Mouse (Mus musculus): ENCODE results near the gene Gm815. TPM values are rescaled to one million over a fixed set of nuclear protein-coding genes. Genes with fewer than 3 reads are reported as not detected.
A peak's percentile ranks its signal among the peaks of the same experiment; 100 is the strongest.

The Gm815 gene
- polyA plus RNA-seq (2016; fragmentation: Nextera tagmentation; extraction: Ambion mirVana) = not detected in 2 replicates

DNA sequence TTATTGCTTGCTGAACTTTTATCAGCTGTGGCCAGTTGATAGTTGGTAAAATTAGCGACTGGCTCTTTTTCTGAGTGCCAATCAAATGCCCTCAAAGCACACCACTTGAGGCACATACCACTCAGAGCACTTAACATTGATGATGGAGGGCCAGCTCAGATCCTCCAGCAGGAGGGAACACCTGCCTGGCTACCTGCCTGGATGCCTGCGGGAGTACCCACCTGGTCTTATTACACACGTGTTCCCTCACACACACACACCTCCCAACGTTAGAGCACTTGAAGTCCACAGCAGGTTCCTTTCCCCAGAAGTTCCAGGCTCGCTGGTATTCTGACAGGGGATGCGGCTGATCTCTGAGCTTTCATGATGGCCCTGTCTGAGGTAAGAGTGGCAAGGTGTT is at the start of gene Gm815:
Gene Gm815, plus strand, starts transcription at position 266 of the 400 bp plus-strand sequence.
- H3K27me3 ChIP-seq = no peaks in the 10 kb centered on the region; the same call in 1 of the 2 replicates
- no peaks in the 10 kb centered on the region for H3K9me3 ChIP-seq (replicated peaks)
- H3K9ac ChIP-seq = no peak within 1 kb of the TSS
- no peaks in the 10 kb centered on the region for H3K36me3 ChIP-seq
- no peak within 1 kb of the TSS for H3K4me3 ChIP-seq
- no peak within 1 kb of the TSS for H3K27ac ChIP-seq
- no peak within 1 kb of the TSS for H3K4me2 ChIP-seq (replicated peaks)
- H3K4me1 ChIP-seq = 0 out of 2 replicates have a peak, but pooled peaks cover 4% of the 10 kb centered on the region
- no peak for ATAC-seq (ENCODE audit: low FRiP score)
- 81% methylated on average over 6 of the region's 6 CpGs for WGBS

DNA sequence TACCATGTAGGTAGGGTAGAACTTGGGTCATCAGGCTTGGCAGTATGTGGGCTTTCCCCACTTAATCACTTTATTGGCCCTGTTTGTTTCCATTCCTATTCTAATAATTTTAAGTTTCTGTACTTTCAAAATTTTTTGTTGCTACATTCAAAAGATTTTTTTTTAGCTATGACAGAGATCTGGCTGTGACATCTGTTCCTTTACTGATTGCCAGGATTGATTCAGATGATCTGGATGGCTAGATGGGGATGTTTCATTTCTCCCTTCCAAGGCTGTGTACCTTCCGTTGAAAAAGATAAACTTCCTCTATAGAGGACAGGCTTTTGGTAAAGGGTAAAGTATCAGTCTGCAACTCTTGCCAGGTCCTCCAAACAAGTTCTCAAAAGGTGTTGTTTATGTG is 48.1 kb upstream of the Gm815 start:
- Histone ChIP-seq H3K27ac (no peak overlapping the region), H3K36me3 (no peaks in the 10 kb centered on the region), H3K27me3 (no peaks in the 10 kb centered on the region), H3K4me3 (no peak overlapping the region), H3K4me2 (replicated peaks) (no peak overlapping the region), H3K9ac (no peak overlapping the region), H3K9me3 (replicated peaks) (no peaks in the 10 kb centered on the region), H3K4me1 (no peaks in the 10 kb centered on the region)
- 79% methylated on average over 1 of the region's 1 CpGs for WGBS
- no peak for ATAC-seq (ENCODE audit: low FRiP score)

DNA sequence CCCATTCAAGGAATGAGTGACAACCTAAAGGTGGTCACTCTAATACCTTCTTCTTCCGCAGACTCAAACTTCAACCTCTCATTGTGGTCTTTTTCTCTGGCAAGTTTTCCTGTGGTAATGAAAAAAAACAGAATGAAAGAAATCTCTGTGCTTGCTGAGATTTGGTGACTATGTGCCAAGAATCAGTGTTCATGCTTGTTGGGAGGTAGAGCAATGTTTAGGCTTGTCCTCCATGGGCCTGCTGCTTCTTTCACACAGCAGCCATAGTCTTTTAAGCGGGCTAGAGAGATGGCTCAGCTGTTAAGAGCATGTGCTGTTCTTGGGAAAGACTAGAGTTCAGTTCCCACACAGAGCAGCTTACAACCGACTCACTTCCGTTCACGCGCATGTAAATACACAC is 41.8 kb upstream of the Gm815 start:
- H3K9me3 ChIP-seq (replicated peaks) = no peaks in the 10 kb centered on the region
- H3K27ac ChIP-seq = peak overlapping the region; percentile 96
- ATAC-seq (ENCODE audit: low FRiP score) = no peak
- WGBS = 86% methylated on average over 6 of the region's 6 CpGs
- H3K9ac ChIP-seq = no peak overlapping the region
- H3K4me3 ChIP-seq = no peak overlapping the region
- no peaks in the 10 kb centered on the region for H3K36me3 ChIP-seq
- peaks cover 24% of the 10 kb centered on the region for H3K4me1 ChIP-seq
- no peak overlapping the region for H3K4me2 ChIP-seq (replicated peaks)
- no peaks in the 10 kb centered on the region for H3K27me3 ChIP-seq

DNA sequence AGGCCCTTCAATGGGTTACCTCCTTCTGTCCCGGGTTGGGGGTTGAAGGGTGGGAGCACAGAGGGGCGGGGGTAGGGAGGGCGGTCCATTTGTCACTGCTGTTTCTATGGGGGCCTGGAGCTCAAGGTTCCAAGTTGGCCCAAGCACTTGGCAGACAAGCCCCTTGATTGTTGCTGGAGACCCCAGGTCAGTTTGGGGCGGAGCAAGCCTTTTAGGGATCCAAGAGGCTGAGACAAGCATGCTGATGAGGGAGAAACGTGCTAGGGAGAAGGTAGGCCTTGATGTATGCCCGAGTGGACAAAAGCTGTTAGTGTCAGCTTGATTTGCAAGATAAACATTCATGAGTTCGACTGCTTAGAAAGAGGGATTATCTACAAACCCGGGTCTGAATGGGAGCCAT is 40.9 kb upstream of the Gm815 start:
- Histone ChIP-seq H3K9ac (no peak overlapping the region), H3K27ac (peak overlapping the region; percentile 96), H3K36me3 (no peaks in the 10 kb centered on the region), H3K4me2 (replicated peaks) (peak overlapping the region; percentile 59), H3K4me1 (peaks cover 24% of the 10 kb centered on the region), H3K27me3 (no peaks in the 10 kb centered on the region), H3K9me3 (replicated peaks) (no peaks in the 10 kb centered on the region), H3K4me3 (no peak overlapping the region)
- peak; percentile 86 for ATAC-seq (ENCODE audit: low FRiP score)
- WGBS = 7% methylated on average over 8 of the region's 8 CpGs

DNA sequence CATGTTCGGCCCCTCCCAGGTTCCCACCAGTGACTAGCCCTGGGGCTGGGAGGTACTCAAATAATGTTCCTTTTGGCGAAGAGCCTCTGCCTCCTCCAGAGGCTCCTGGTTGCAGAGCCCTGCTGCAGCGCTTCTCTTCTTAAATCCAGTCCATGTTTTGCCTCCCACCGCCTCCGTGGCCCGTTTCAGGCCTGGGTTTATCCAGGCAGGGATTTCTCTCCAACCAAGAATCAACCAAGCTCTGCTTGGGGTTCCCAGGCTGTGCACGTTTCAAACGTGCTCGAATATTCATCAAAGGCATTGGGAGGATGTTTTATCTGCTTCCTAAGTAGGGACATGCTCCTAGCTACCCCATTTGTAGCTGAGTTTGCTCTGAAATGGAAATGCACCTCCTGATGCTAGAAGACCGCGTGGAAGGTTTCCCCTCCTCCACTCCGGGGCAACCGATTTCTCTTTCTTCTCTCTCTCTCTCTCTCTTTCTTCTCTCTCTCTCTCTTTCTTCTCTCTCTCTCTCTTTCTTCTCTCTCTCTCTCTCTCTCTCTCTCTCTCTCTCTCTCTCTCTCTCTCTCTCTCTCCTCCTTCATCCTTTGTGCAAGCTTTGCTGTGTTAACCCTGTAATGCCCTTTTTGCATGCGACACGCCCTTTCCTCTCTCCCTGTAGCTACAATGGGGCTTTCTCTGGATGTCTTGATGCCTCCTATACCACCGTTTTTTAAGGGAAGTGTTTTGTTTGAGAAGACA is 40.2 kb upstream of the Gm815 start:
- Histone ChIP-seq H3K9ac (peak overlapping the region; percentile 67), H3K9me3 (replicated peaks) (no peaks in the 10 kb centered on the region), H3K4me1 (peaks cover 24% of the 10 kb centered on the region), H3K4me3 (peak overlapping the region; percentile 41), H3K4me2 (replicated peaks) (peak overlapping the region; percentile 59), H3K36me3 (no peaks in the 10 kb centered on the region), H3K27me3 (no peaks in the 10 kb centered on the region), H3K27ac (peak overlapping the region; percentile 96)
- ATAC-seq (ENCODE audit: low FRiP score) = peak; percentile 95
- under 1% methylated on average over 16 of the region's 16 CpGs for WGBS

DNA sequence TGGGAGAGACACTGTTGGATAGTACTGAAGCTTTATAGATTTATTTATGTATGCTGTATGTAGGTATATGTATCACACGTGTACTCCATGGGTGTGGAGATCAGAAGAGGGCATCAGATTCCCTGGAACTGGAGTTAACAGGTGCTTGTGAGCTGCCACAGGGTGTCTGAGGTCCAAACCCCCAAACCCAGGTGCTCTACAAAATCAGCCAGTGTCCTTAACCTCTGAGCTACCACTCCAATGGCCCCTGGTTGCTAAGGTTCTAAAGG is 39.7 kb upstream of the Gm815 start:
- H3K36me3 ChIP-seq = no peaks in the 10 kb centered on the region
- H3K27ac ChIP-seq = peak overlapping the region; percentile 96
- H3K27me3 ChIP-seq = no peaks in the 10 kb centered on the region
- peak overlapping the region; percentile 41 for H3K4me3 ChIP-seq
- peak overlapping the region; percentile 67 for H3K9ac ChIP-seq
- no peaks in the 10 kb centered on the region for H3K9me3 ChIP-seq (replicated peaks)
- ATAC-seq (ENCODE audit: low FRiP score) = peak; percentile 5; the same call in 1 of the 2 replicates
- peak overlapping the region; percentile 59 for H3K4me2 ChIP-seq (replicated peaks)
- peaks cover 24% of the 10 kb centered on the region for H3K4me1 ChIP-seq
- WGBS = 3% methylated on average over 1 of the region's 1 CpGs

DNA sequence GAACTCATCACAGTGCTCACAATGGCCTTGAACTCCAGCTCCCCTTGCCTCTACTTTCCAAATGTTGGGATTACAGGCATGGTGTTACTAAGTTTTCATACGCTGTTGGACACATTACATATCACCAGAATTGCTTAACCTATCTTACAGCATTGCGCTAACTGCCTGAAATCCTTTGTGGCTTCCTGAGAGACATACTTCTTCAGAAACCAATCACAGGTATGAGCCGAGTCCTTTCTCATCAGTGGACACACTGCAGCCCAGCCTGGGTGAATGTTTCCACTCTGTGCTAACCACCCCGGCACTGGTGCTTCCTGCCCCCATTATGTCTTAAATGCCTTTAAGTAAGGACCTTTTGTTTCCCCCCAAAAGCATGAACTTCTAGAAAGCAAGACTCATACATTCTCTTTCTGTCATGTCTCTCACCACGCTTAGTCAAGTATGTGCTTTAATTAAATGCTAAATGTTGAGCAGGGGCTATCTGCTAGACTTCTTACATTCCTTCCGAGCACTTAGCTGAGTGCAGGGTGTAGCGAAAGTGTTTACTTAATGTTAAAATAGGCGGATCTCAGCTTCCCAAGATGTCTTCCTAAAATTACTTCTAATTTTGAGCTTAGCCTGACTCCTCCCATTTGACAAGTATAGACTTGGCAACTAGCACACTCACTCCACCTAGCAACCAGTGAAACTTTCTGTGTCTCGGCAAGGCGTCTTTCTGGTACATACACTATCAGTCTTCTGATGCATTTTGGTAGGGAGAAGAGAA is 34.5 kb upstream of the Gm815 start:
- Histone ChIP-seq H3K4me1 (peaks cover 9% of the 10 kb centered on the region), H3K27ac (no peak overlapping the region), H3K27me3 (no peaks in the 10 kb centered on the region), H3K4me3 (no peak overlapping the region), H3K4me2 (replicated peaks) (no peak overlapping the region), H3K36me3 (no peaks in the 10 kb centered on the region), H3K9ac (no peak overlapping the region), H3K9me3 (replicated peaks) (no peaks in the 10 kb centered on the region)
- ATAC-seq (ENCODE audit: low FRiP score) = no peak
- 78% methylated on average over 10 of the region's 10 CpGs for WGBS

DNA sequence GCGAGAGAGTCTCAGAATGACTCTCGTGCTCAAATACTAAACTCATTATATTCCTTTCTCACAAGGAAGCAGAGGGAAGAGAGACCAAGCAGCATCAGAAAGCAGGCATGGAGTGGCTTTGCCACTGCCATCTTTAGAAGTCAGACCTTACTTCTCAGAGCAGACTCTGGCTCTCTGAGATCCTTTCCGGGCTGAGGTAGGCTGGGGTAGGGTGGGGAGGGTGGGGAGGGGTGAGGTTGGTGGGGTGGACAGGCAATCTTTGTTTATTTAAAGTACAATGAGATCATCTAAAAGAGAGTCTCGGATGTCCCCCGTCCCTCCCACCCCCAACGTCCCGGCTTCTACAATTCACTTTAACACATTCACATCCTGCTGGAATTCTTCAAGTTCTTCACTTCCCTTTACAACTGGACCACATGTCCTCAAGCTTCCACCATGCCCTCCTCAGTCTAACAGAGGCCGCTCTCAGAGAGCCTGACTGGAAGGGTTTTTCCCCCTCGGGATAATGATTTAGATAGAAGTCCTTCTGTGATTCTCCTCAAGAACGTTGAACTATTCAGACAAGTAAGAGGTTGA is 33.3 kb upstream of the Gm815 start:
- H3K27ac ChIP-seq = no peak overlapping the region
- H3K9me3 ChIP-seq (replicated peaks) = no peaks in the 10 kb centered on the region
- WGBS = 53% methylated on average over 10 of the region's 10 CpGs
- no peaks in the 10 kb centered on the region for H3K27me3 ChIP-seq
- H3K4me1 ChIP-seq = 0 out of 2 replicates have a peak, but pooled peaks cover 3% of the 10 kb centered on the region
- H3K4me2 ChIP-seq (replicated peaks) = no peak overlapping the region
- no peak overlapping the region for H3K4me3 ChIP-seq
- ATAC-seq (ENCODE audit: low FRiP score) = no peak
- no peaks in the 10 kb centered on the region for H3K36me3 ChIP-seq
- no peak overlapping the region for H3K9ac ChIP-seq

DNA sequence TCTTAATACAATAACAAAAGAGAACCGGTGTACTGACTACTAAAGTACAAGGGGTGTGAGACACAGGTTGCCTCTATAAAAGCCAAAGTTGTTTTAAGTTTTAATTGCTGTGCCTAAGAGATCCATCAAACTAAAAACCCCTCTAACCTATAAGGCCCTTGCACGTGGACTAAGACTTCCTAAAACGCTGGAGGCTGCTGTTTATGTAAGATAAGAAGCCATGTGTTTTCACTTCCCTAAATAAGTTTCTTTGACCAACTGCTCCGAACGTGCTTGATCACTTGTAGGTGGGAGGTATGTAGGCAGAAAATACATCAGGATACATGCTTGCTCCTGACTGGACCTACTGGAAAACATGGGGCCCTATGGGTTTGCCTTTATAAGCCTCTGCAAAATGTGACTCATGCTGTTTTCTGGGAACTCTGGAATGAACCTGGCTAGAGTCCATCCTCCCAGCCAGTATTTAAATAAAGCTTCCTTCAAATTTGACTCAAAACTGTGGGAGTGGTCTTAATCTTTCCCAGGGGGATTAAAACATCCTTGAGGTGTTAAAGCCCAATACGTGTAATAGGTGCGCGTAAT is 31.9 kb upstream of the Gm815 start:
- Histone ChIP-seq H3K27me3 (no peaks in the 10 kb centered on the region), H3K9me3 (replicated peaks) (no peaks in the 10 kb centered on the region), H3K4me2 (replicated peaks) (no peak overlapping the region), H3K4me3 (no peak overlapping the region), H3K9ac (no peak overlapping the region), H3K36me3 (no peaks in the 10 kb centered on the region), H3K4me1 (peaks cover 6% of the 10 kb centered on the region), H3K27ac (no peak overlapping the region)
- no peak for ATAC-seq (ENCODE audit: low FRiP score)
- 82% methylated on average over 8 of the region's 8 CpGs for WGBS

DNA sequence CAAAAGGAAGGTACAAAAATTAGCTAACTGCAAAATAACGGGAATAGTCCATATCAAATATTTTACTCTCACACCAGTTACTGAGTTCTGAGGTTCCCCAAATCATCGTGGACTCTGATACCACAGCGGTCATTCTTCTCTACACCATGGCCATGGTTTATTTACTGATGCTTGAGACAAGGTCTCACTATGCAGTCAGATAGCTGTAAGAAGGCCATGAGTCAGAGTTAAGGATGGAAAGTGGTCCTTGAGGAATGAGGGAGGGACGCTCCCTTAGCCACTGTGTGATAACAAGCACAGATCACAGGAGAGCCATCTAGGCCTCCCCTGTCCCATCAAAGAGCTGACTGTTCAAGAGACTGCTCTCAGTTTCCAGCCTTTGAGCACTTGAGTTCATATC is 31.0 kb upstream of the Gm815 start:
- no peak overlapping the region for H3K4me2 ChIP-seq (replicated peaks)
- H3K9ac ChIP-seq = no peak overlapping the region
- no peaks in the 10 kb centered on the region for H3K9me3 ChIP-seq (replicated peaks)
- peaks cover 14% of the 10 kb centered on the region for H3K4me1 ChIP-seq
- no peak overlapping the region for H3K27ac ChIP-seq
- no peaks in the 10 kb centered on the region for H3K36me3 ChIP-seq
- H3K27me3 ChIP-seq = no peaks in the 10 kb centered on the region
- no peak for ATAC-seq (ENCODE audit: low FRiP score)
- no peak overlapping the region for H3K4me3 ChIP-seq
- WGBS = 91% methylated on average over 4 of the region's 4 CpGs

DNA sequence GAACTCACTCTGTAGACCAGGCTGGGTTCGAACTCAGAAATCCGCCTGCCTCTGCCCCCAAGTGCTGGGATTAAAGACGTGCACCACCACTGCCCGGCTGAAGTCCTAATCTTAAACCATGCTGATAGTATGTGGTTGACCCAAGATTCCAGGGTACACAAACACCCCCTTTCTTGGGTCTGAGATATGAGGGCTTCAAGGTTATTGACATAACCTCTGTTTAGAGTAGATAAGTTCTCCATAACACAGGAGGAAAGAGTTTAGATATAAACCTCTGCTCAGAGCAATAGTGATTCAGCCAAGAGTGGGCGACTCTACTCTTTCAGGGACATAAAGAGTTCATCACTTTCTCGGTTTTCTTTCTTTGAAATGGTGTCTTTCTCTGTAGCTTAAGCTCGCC is 30.5 kb upstream of the Gm815 start:
- no peak for ATAC-seq (ENCODE audit: low FRiP score)
- Histone ChIP-seq H3K27ac (no peak overlapping the region), H3K36me3 (no peaks in the 10 kb centered on the region), H3K27me3 (no peaks in the 10 kb centered on the region), H3K4me2 (replicated peaks) (no peak overlapping the region), H3K4me1 (peaks cover 14% of the 10 kb centered on the region), H3K4me3 (no peak overlapping the region), H3K9me3 (replicated peaks) (no peaks in the 10 kb centered on the region), H3K9ac (no peak overlapping the region)
- 92% methylated on average over 7 of the region's 7 CpGs for WGBS

DNA sequence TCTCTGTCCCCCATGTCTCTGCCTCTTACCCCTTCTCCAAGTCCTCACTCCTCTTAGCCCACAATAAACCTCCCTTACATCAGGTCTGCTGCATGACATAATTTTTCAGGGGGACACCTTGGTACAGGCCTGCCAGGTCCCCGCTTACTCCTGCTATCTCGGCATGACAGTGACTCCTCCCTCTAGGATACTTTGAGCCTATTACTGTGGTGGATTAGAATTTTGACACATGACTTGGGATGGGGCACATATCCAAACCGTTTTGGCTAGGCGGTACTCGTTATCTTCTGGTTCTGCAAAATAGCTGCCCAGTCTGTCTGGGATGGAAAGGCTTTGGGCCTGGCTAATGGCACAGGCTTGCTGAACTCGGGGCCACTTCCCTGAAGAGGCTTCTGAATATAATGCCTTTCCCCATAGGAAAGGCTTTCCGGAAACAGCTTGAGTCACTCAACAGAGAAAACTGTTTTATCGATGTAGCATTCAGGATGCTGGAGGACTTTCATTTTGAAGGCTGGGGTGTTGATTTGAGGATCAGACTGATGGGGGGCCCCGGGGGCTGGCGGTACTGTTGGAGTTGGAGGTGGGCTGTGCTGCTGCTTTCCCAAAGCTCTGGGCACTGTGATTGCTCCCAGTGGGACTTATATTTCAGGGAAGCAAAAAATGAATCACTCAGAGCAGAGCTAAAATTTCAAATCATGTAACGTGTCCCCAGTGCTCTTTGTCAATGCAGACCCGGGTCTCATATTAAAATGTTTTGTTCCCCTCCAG is 27.1 kb upstream of the Gm815 start:
- Histone ChIP-seq H3K27ac (peak overlapping the region; percentile 72), H3K4me3 (no peak overlapping the region), H3K4me2 (replicated peaks) (no peak overlapping the region), H3K9ac (no peak overlapping the region), H3K9me3 (replicated peaks) (no peaks in the 10 kb centered on the region), H3K36me3 (no peaks in the 10 kb centered on the region), H3K4me1 (peaks cover 14% of the 10 kb centered on the region), H3K27me3 (no peaks in the 10 kb centered on the region; the same call in 1 of the 2 replicates)
- WGBS = 66% methylated on average over 12 of the region's 12 CpGs
- ATAC-seq (ENCODE audit: low FRiP score) = peak; percentile 26

Measured in hindbrain, embryonic 12.5 days (tissue).